Mouse (Mus musculus): Measurements from ENCODE around the gene Gm5431. TPM values are rescaled to one million over a fixed set of nuclear protein-coding genes. Genes with fewer than 3 reads are reported as not detected.

Gene Gm5431
- polyA plus RNA-seq, 1 experiment from 2014 or later = 2.7 TPM

GRCm38 (mm10) chr11:48871201-48871772 is 30.7 kb downstream of the Gm5431 start, which contains the start of gene Irgm1:
Irgm1 (minus strand) TSS chr11:48871683.
- ATAC-seq = peak; percentile 44
- 0% methylated on average over 19 of the region's 19 CpGs for WGBS
- H3K9ac ChIP-seq (ENCODE audit: low read depth, low read length) = peak within 1 kb of the TSS; percentile 54

GRCm38 (mm10) chr11:48870781-48871180 is 31.2 kb downstream of the Gm5431 start:
- Histone ChIP-seq H3K4me3 (ENCODE audit: low read depth, low read length) (peak overlapping the region; percentile 58), H3K36me3 (ENCODE audit: control insufficient read depth, insufficient read depth) (peaks cover 17% of the 10 kb centered on the region), H3K9me3 (ENCODE audit: control insufficient read depth) (no peaks in the 10 kb centered on the region), H3K27ac (ENCODE audit: low read depth, low read length) (peak overlapping the region; percentile 86), H3K4me1 (replicated peaks; ENCODE audit: control insufficient read depth, insufficient read depth, low read length) (peaks cover 16% of the 10 kb centered on the region), H3K4me2 (replicated peaks; ENCODE audit: low read depth) (peak overlapping the region; percentile 89), H3K27me3 (replicated peaks; ENCODE audit: control insufficient read depth, insufficient read depth, low read length) (no peaks in the 10 kb centered on the region; the same call in 1 of the 2 replicates), H3K9ac (ENCODE audit: low read depth, low read length) (peak overlapping the region; percentile 54)
- no peak for ATAC-seq
- TF ChIP-seq CTCF (IDR thresholded peaks at IDR 0.05; ENCODE audit: low read depth) = no peak
- WGBS = 19% methylated on average over 7 of the region's 7 CpGs

More at GRCm38 (mm10) chr11:48871201-48871772, 30.7 kb downstream of the Gm5431 start, which contains the start of gene Irgm1:
- TF ChIP-seq CTCF (IDR thresholded peaks at IDR 0.05; ENCODE audit: low read depth) = peak; percentile 53
- Histone ChIP-seq H3K27ac (ENCODE audit: low read depth, low read length) (peak within 1 kb of the TSS; percentile 86), H3K27me3 (replicated peaks; ENCODE audit: control insufficient read depth, insufficient read depth, low read length) (no peaks in the 10 kb centered on the region; the same call in 1 of the 2 replicates), H3K4me2 (replicated peaks; ENCODE audit: low read depth) (peak within 1 kb of the TSS; percentile 89), H3K4me1 (replicated peaks; ENCODE audit: control insufficient read depth, insufficient read depth, low read length) (peaks cover 16% of the 10 kb centered on the region), H3K36me3 (ENCODE audit: control insufficient read depth, insufficient read depth) (peaks cover 12% of the 10 kb centered on the region), H3K9me3 (ENCODE audit: control insufficient read depth) (no peaks in the 10 kb centered on the region), H3K4me3 (ENCODE audit: low read depth, low read length) (peak within 1 kb of the TSS; percentile 58)

GRCm38 (mm10) chr11:48869380-48870110 is 32.5 kb downstream of the Gm5431 start:
- Histone ChIP-seq H3K4me1 (replicated peaks; ENCODE audit: control insufficient read depth, insufficient read depth, low read length) (peaks cover 16% of the 10 kb centered on the region), H3K4me3 (ENCODE audit: low read depth, low read length) (peak overlapping the region; percentile 58), H3K9ac (ENCODE audit: low read depth, low read length) (0 out of 2 replicates have a peak overlapping the region, but pooled peaks have one; percentile 26), H3K27me3 (replicated peaks; ENCODE audit: control insufficient read depth, insufficient read depth, low read length) (no peaks in the 10 kb centered on the region; the same call in none of the 2 replicates), H3K4me2 (replicated peaks; ENCODE audit: low read depth) (peak overlapping the region; percentile 89), H3K27ac (ENCODE audit: low read depth, low read length) (0 out of 2 replicates have a peak overlapping the region, but pooled peaks have one; percentile 5), H3K36me3 (ENCODE audit: control insufficient read depth, insufficient read depth) (peaks cover 25% of the 10 kb centered on the region), H3K9me3 (ENCODE audit: control insufficient read depth) (no peaks in the 10 kb centered on the region)
- no peak for TF ChIP-seq CTCF (IDR thresholded peaks at IDR 0.05; ENCODE audit: low read depth)
- ATAC-seq = peak; percentile 32
- 14% methylated on average over 7 of the region's 7 CpGs for WGBS

GRCm38 (mm10) chr11:48866481-48866880 is 35.5 kb downstream of the Gm5431 start:
- TF ChIP-seq CTCF (IDR thresholded peaks at IDR 0.05; ENCODE audit: low read depth) = no peak
- peaks cover 32% of the 10 kb centered on the region for H3K36me3 ChIP-seq (ENCODE audit: control insufficient read depth, insufficient read depth)
- no peak overlapping the region for H3K9ac ChIP-seq (ENCODE audit: low read depth, low read length)
- WGBS = 97% methylated on average over 9 of the region's 9 CpGs
- H3K27me3 ChIP-seq (replicated peaks; ENCODE audit: control insufficient read depth, insufficient read depth, low read length) = peaks cover 4% of the 10 kb centered on the region
- no peak for ATAC-seq
- H3K4me1 ChIP-seq (replicated peaks; ENCODE audit: control insufficient read depth, insufficient read depth, low read length) = 0 out of 2 replicates have a peak, but pooled peaks cover 10% of the 10 kb centered on the region
- H3K4me3 ChIP-seq (ENCODE audit: low read depth, low read length) = no peak overlapping the region
- no peak overlapping the region for H3K4me2 ChIP-seq (replicated peaks; ENCODE audit: low read depth)
- no peak overlapping the region for H3K27ac ChIP-seq (ENCODE audit: low read depth, low read length)
- H3K9me3 ChIP-seq (ENCODE audit: control insufficient read depth) = no peaks in the 10 kb centered on the region

GRCm38 (mm10) chr11:48863808-48864207 is 38.2 kb downstream of the Gm5431 start:
- no peak for TF ChIP-seq CTCF (IDR thresholded peaks at IDR 0.05; ENCODE audit: low read depth)
- H3K27ac ChIP-seq (ENCODE audit: low read depth, low read length) = no peak overlapping the region
- H3K4me2 ChIP-seq (replicated peaks; ENCODE audit: low read depth) = no peak overlapping the region
- no peak for ATAC-seq
- no peaks in the 10 kb centered on the region for H3K9me3 ChIP-seq (ENCODE audit: control insufficient read depth)
- H3K36me3 ChIP-seq (ENCODE audit: control insufficient read depth, insufficient read depth) = peaks cover 32% of the 10 kb centered on the region
- peaks cover 10% of the 10 kb centered on the region for H3K27me3 ChIP-seq (replicated peaks; ENCODE audit: control insufficient read depth, insufficient read depth, low read length)
- WGBS = 89% methylated on average over 3 of the region's 3 CpGs
- H3K9ac ChIP-seq (ENCODE audit: low read depth, low read length) = no peak overlapping the region
- H3K4me3 ChIP-seq (ENCODE audit: low read depth, low read length) = no peak overlapping the region
- no peaks in the 10 kb centered on the region for H3K4me1 ChIP-seq (replicated peaks; ENCODE audit: control insufficient read depth, insufficient read depth, low read length)

GRCm38 (mm10) chr11:48862784-48863319 is 39.2 kb downstream of the Gm5431 start:
- Histone ChIP-seq H3K9me3 (ENCODE audit: control insufficient read depth) (no peaks in the 10 kb centered on the region), H3K36me3 (ENCODE audit: control insufficient read depth, insufficient read depth) (peaks cover 28% of the 10 kb centered on the region), H3K4me3 (ENCODE audit: low read depth, low read length) (no peak overlapping the region), H3K4me1 (replicated peaks; ENCODE audit: control insufficient read depth, insufficient read depth, low read length) (no peaks in the 10 kb centered on the region), H3K4me2 (replicated peaks; ENCODE audit: low read depth) (no peak overlapping the region), H3K27ac (ENCODE audit: low read depth, low read length) (no peak overlapping the region), H3K9ac (ENCODE audit: low read depth, low read length) (no peak overlapping the region), H3K27me3 (replicated peaks; ENCODE audit: control insufficient read depth, insufficient read depth, low read length) (peaks cover 10% of the 10 kb centered on the region)
- no peak for TF ChIP-seq CTCF (IDR thresholded peaks at IDR 0.05; ENCODE audit: low read depth)
- 77% methylated on average over 1 of the region's 1 CpGs for WGBS
- ATAC-seq = no peak
